Mouse (Mus musculus): ENCODE data around the gene Gm20388. TPM values are rescaled to one million over a fixed set of nuclear protein-coding genes. Genes with fewer than 3 reads are reported as not detected.
"Not testable (repeated sequence)": the region's sequence is repeated elsewhere in the genome, so short reads cannot be mapped to it uniquely, and the experiment has no call there.

Gene Gm20388
- polyA plus RNA-seq, 1 experiment from 2014 or later: 3.6 TPM

DNA sequence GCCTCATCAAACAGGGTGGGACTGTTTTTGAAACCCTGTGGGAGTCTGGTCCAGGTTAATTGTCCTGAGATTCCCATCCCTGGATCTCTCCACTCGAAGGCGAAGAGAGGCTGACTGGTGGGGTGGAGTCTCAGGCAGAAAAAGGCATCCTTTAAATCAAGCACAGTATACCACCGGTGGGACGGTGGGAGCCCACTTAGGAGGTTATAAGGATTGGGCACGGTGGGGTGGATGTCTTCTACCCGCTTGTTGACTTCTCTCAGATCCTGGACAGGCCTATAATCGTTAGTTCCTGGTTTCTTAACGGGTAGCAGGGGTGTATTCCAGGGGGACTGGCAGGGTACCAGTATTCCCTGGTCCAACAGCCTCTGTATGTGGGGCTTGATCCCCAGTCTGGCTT, 3520.3 kb downstream of the Gm20388 start:
- H3K4me1 ChIP-seq; H3K4me3 ChIP-seq; H3K27ac ChIP-seq (replicated peaks); DNase-seq (ENCODE audit: low spot score); H3K36me3 ChIP-seq (replicated peaks); H3K27me3 ChIP-seq (replicated peaks; ENCODE audit: low read depth, poor library complexity, severe bottlenecking): not testable (repeated sequence)
- peaks cover 75% of the 10 kb centered on the region for H3K9me3 ChIP-seq
- WGBS: 90% methylated on average over 8 of the region's 8 CpGs

DNA sequence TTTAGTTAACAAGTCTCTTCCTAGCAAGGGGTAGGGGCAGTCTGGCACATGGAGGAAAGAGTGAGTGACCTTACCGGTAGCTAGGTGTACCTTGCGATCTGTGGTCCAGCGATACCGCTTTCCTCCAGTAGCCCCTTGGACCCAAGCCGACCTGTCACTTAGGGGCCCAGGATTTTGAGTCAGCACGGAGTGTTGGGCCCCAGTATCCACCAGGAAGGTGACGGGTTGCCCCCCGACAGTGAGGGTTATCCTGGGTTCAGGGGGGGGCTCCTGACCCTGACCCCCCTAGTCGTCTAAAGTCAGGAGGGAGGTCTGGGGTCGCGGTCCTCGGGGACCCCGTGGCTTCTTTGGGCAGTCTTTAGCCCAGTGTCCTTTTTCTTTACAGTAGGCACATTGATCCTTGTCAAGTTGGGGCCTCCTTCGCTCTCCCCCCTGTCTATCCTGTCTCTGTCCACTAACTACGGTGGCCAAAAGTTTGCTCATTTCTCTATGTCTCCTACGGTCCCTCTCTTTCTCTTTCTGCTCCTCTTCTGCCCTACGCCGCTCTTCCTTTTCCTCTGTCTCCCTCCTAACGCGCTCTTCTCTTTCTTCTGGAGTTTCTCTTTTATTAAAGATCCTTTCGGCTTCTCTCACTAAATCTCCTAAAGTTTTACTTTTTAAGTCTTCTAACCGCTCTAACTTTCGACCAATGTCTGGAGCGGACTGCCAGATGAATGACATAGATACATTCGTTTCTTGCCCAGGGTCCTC, 3521.2 kb downstream of the Gm20388 start:
- H3K4me1 ChIP-seq: no peaks in the 10 kb centered on the region
- DNase-seq (ENCODE audit: low spot score): no peak
- peaks cover 73% of the 10 kb centered on the region for H3K9me3 ChIP-seq
- H3K27ac ChIP-seq (replicated peaks): no peak overlapping the region
- 94% methylated on average over 25 of the region's 25 CpGs for WGBS
- H3K4me3 ChIP-seq: no peak overlapping the region
- H3K36me3 ChIP-seq (replicated peaks): no peaks in the 10 kb centered on the region
- no peaks in the 10 kb centered on the region for H3K27me3 ChIP-seq (replicated peaks; ENCODE audit: low read depth, poor library complexity, severe bottlenecking)

DNA sequence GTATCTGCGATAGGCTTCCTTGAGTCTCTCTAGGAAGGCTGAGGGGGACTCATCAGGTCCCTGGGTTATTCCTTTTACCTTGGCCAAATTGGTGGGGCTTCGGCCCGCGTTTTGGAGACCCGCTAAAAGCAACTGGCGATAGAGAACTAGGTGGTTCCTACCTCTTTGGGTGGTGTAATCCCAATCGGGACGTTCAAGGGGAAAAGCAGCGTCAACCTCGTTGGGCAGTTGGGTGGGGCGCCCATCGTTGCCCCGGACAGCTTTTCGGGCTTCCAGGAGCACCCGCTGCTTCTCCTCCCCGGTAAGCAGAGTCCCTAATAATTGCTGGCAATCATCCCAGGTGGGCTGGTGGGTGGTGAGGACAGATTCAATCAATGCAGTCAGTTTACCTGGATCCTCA, 3521.7 kb downstream of the Gm20388 start:
- no peaks in the 10 kb centered on the region for H3K27me3 ChIP-seq (replicated peaks; ENCODE audit: low read depth, poor library complexity, severe bottlenecking)
- no peak for DNase-seq (ENCODE audit: low spot score)
- WGBS: 95% methylated on average over 16 of the region's 16 CpGs
- H3K36me3 ChIP-seq (replicated peaks): no peaks in the 10 kb centered on the region
- H3K4me3 ChIP-seq: no peak overlapping the region
- H3K27ac ChIP-seq (replicated peaks): no peak overlapping the region
- peaks cover 69% of the 10 kb centered on the region for H3K9me3 ChIP-seq
- no peaks in the 10 kb centered on the region for H3K4me1 ChIP-seq

DNA sequence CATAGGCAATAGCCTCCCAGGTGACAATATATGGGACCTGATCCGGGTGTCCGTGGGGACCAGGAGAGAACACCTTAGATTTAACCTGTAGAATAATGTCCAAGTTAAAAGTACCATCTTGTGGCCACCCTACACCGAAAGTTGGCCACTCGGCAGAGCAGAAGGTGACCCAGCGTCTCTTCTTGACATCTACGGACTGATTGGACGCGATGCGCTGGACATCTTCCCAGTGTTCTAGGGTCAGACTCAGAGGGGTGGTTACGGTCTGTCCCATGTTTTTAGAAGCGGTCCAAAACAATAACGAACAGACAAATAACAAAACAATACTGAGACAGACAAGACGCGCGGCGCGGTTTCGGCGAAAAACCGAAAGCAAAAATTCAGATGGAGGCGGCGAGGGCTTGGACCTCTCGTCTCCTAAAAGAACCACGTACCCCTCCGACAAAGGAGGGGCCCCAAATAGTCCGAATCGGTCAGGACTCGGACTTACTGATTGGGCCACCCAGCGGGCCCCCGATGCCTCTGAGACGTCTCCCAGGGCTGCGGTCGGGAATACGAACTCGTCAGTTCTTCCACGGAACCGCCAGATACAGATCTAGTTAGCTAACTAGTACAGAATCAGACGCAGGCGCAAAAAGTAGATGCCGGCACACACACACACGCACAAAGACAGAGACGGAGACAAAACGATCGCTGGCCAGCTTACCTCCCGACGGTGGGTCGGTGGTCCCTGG, 3522.8 kb downstream of the Gm20388 start:
- not testable (repeated sequence) for H3K4me1 ChIP-seq; H3K36me3 ChIP-seq (replicated peaks); H3K27me3 ChIP-seq (replicated peaks; ENCODE audit: low read depth, poor library complexity, severe bottlenecking); DNase-seq (ENCODE audit: low spot score); H3K27ac ChIP-seq (replicated peaks); H3K4me3 ChIP-seq
- WGBS: 98% methylated on average over 47 of the region's 47 CpGs
- peaks cover 59% of the 10 kb centered on the region for H3K9me3 ChIP-seq

DNA sequence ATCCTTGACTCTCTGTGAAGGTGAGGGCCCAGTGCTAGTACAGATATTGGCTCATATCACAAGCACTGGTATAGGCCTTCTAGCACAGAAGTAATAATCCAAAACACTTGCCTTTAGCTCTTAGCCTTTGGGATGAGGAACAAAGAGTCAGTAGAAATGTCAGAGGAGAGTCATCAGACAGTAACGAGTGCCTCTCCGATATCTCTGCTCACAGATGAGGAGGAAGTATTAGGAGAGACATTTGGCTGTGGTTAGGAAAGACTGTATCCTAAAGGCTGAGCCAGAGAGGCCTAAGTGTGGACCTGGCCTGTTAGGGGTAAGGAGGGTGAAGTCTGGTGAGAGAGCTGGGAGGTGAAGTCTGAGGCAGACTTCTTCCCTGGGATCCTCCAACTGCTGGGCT, 3531.1 kb downstream of the Gm20388 start:
- Histone ChIP-seq H3K4me3 (no peak overlapping the region; the same call in 1 of the 2 replicates), H3K27me3 (replicated peaks; ENCODE audit: low read depth, poor library complexity, severe bottlenecking) (no peaks in the 10 kb centered on the region), H3K9me3 (0 out of 2 replicates have a peak, but pooled peaks cover 3% of the 10 kb centered on the region), H3K27ac (replicated peaks) (no peak overlapping the region), H3K36me3 (replicated peaks) (peaks cover 12% of the 10 kb centered on the region), H3K4me1 (peaks cover 12% of the 10 kb centered on the region)
- WGBS: 95% methylated on average over 2 of the region's 2 CpGs
- no peak for DNase-seq (ENCODE audit: low spot score)

DNA sequence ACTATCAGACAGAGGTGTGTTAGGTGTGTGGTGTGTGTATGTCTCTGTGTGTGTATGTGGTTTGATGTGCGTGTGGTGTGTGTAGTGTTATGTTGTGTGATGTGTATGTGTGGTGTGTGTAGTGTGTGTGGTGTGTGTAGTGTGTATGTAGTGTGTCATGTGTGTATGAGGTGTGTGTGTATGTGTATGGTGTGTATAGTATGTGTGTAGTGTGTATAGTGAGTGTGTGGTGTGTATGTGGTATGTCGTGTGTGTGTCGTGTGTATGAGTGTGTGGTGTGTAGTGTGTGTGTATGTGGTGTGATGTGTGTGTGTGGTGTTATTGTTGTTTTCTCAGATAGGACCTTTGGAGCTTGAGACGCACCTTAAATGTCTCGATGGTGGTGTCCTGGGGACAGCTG, 3531.7 kb downstream of the Gm20388 start:
- 79% methylated on average over 5 of the region's 5 CpGs for WGBS
- peaks cover 15% of the 10 kb centered on the region for H3K36me3 ChIP-seq (replicated peaks)
- peak overlapping the region; percentile 78 for H3K4me3 ChIP-seq
- DNase-seq (ENCODE audit: low spot score): no peak
- H3K27me3 ChIP-seq (replicated peaks; ENCODE audit: low read depth, poor library complexity, severe bottlenecking): no peaks in the 10 kb centered on the region
- no peak overlapping the region for H3K27ac ChIP-seq (replicated peaks)
- peaks cover 12% of the 10 kb centered on the region for H3K4me1 ChIP-seq
- no peaks in the 10 kb centered on the region for H3K9me3 ChIP-seq

DNA sequence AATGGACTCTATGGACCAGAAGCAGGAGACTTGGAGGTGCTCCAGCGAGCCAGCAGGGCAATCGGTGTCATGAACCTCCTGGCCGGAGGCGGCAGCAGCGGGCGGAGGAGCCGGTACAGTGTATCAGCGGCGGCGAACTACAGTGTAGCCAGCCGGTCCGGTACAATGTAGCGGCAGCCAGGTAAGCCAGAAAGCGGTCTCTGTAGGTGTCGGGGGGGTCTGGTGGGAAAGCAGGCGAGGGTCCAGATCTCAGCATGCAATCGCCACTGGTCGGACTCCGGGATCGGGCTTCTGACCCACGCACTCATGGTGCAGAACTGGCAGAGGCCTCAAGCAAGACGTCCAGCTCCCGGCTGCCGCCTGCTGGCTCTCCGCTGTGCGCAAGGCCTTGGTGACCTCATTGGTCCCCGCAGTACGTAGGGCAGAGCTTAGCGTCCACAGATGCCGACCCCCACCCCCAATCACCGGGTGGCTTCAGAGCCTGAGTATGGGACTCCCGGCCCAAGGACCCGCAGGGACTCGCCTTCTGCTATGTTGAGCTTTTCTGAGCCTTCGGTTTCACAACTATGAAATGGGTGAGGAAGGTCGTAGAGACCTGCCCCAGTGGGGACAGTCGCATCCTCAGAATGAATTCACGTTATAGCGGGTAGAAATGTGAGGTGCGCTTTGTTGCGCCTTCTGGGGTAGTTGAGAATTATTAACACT, 3532.4 kb downstream of the Gm20388 start:
- Histone ChIP-seq H3K4me3 (peak overlapping the region; percentile 78), H3K36me3 (replicated peaks) (peaks cover 19% of the 10 kb centered on the region), H3K4me1 (peaks cover 12% of the 10 kb centered on the region), H3K27me3 (replicated peaks; ENCODE audit: low read depth, poor library complexity, severe bottlenecking) (no peaks in the 10 kb centered on the region), H3K27ac (replicated peaks) (peak overlapping the region; percentile 96), H3K9me3 (no peaks in the 10 kb centered on the region)
- 1% methylated on average over 41 of the region's 41 CpGs for WGBS
- peak; percentile 93 for DNase-seq (ENCODE audit: low spot score)

DNA sequence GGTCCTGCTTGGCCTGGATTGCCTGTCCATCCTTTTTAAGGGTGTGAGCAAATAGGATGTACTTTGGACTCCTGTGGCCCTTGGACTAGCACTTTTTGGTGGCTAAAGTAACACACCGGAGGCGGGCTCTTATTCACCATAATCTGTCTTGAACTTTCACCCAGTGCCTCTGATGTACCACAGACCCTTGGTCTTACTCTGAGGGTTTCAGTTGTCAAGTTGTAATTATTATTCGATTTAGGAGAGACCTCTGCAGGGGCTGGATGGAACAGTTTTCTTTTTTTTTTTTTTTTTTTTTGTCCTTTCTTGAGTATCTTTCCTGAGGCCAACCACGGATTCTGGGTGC, 3532.9 kb downstream of the Gm20388 start:
- 32% methylated on average over 4 of the region's 4 CpGs for WGBS

DNA sequence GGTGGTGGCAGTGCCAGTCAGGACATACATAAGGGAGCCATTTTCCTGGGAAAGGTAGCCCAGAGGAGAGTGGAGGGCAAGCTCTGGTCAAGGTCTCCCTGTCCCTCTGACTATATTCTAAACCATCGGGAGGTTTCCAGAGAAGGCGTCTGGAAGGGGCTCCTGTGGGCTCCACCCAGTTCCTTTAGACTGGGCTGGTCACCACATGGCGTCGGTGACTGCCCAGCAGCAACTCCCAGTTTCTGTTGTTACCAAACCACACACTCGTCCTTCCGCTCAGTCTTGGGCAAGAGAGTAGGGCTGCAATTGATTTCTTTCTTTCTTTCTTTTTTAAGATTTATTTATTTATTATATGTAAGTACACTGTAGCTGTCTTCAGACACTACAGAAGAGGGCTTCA, 3533.5 kb downstream of the Gm20388 start:
- Histone ChIP-seq H3K4me3 (peak overlapping the region; percentile 78; the same call in 1 of the 2 replicates), H3K4me1 (peaks cover 12% of the 10 kb centered on the region), H3K27ac (replicated peaks) (no peak overlapping the region), H3K27me3 (replicated peaks; ENCODE audit: low read depth, poor library complexity, severe bottlenecking) (no peaks in the 10 kb centered on the region), H3K36me3 (replicated peaks) (peaks cover 28% of the 10 kb centered on the region), H3K9me3 (no peaks in the 10 kb centered on the region)
- WGBS: 84% methylated on average over 6 of the region's 6 CpGs
- DNase-seq (ENCODE audit: low spot score): no peak

More for the DNA sequence above, 3532.9 kb downstream of the Gm20388 start:
- Histone ChIP-seq H3K27ac (replicated peaks) (peak overlapping the region; percentile 96), H3K4me1 (peaks cover 12% of the 10 kb centered on the region), H3K9me3 (no peaks in the 10 kb centered on the region), H3K27me3 (replicated peaks; ENCODE audit: low read depth, poor library complexity, severe bottlenecking) (no peaks in the 10 kb centered on the region), H3K36me3 (replicated peaks) (peaks cover 24% of the 10 kb centered on the region), H3K4me3 (peak overlapping the region; percentile 78)
- no peak for DNase-seq (ENCODE audit: low spot score)

DNA sequence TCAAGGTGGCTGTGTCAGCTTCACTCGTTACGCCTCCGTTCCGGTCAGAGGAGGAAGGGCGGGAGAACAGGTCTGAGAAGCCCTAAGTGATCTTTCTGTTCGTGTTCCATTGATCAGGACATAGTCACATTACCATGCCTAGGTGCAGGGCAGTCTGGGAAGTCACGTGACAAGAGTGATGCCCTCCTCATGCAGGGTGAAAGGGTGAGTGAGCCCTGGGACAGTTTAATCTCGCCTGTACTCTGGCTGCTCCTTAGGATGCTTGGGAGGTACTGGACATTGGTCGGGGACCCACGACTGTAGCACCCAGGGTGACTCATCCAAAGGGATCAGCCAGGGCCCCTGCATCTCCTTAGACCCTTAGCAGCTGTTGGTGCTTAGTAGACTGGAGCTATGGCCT, 3535.3 kb downstream of the Gm20388 start:
- DNase-seq (ENCODE audit: low spot score): no peak
- Histone ChIP-seq H3K27ac (replicated peaks) (no peak overlapping the region), H3K9me3 (no peaks in the 10 kb centered on the region), H3K36me3 (replicated peaks) (peaks cover 46% of the 10 kb centered on the region), H3K4me3 (no peak overlapping the region), H3K27me3 (replicated peaks; ENCODE audit: low read depth, poor library complexity, severe bottlenecking) (no peaks in the 10 kb centered on the region), H3K4me1 (peaks cover 12% of the 10 kb centered on the region)
- 87% methylated on average over 10 of the region's 10 CpGs for WGBS

DNA sequence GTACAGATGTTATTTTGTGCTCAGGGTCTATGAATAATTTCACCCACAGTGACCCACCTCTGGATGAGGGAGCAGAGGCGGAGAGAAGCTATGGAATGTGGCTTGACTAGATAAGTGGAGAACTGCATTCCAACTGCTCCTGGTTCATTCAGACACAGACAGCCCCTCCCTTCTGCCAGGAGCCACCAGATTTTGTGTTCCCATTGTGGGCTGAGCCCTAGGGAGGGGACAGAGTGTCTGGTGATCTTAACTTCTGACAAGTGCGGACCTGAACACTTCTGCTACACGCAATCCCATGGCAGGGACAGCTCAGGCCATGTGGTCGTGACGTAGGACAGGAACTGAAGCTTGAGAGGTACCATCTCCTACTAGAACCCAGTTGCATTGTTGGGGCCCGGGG, 3536.2 kb downstream of the Gm20388 start:
- DNase-seq (ENCODE audit: low spot score): no peak
- Histone ChIP-seq H3K4me3 (no peak overlapping the region), H3K9me3 (no peaks in the 10 kb centered on the region), H3K4me1 (peaks cover 12% of the 10 kb centered on the region), H3K27ac (replicated peaks) (no peak overlapping the region), H3K27me3 (replicated peaks; ENCODE audit: low read depth, poor library complexity, severe bottlenecking) (no peaks in the 10 kb centered on the region), H3K36me3 (replicated peaks) (peaks cover 53% of the 10 kb centered on the region)
- 84% methylated on average over 6 of the region's 6 CpGs for WGBS

DNA sequence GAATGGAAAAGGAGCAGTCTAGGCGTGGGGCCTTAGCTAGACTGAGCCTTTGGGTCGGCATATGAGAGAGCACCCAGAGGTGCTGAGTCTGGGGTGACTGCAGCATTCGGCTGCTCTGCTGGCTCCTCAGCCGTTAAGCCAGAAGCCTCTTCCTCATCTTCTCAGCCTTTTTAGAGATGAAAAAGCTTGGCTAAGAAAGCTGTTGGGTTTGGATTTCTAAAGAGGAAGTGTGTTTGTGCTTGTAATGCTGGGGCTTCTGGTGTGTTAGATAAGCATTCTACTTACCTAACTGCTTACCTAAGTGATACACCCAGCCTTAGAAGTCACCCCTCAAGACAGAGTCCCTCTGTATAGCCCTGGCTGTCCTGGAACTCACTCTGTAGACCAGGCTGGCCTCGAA, 3540.1 kb downstream of the Gm20388 start:
- H3K4me1 ChIP-seq: no peaks in the 10 kb centered on the region
- no peaks in the 10 kb centered on the region for H3K9me3 ChIP-seq
- no peak for DNase-seq (ENCODE audit: low spot score)
- H3K27me3 ChIP-seq (replicated peaks; ENCODE audit: low read depth, poor library complexity, severe bottlenecking): no peaks in the 10 kb centered on the region
- WGBS: 89% methylated on average over 5 of the region's 5 CpGs
- H3K27ac ChIP-seq (replicated peaks): no peak overlapping the region
- H3K36me3 ChIP-seq (replicated peaks): peaks cover 90% of the 10 kb centered on the region
- no peak overlapping the region for H3K4me3 ChIP-seq

Measured in embryonic facial prominence, embryonic 10.5 days (tissue).